Mouse (Mus musculus) neural tube, embryonic 10.5 days (tissue): Measurements from ENCODE around the gene Wiz.
A peak's percentile ranks its signal among the peaks of the same experiment; 100 is the strongest.

ENCODE experiments used
- DNase-seq: peaks from one replicate; pipeline ENCODE4 v3.0.0-alpha.2; 2017; ENCODE audit warnings: low spot score; ENCODE audit errors: extremely low spot score

The Wiz gene

GRCm38 (mm10) chr17:32382576-32382975 lies 6.7 kb downstream of the Wiz start:
- DNase-seq = no peak

GRCm38 (mm10) chr17:32378786-32379185 lies 10.5 kb downstream of the Wiz start:
- no peak for DNase-seq

GRCm38 (mm10) chr17:32377137-32377536 lies 12.1 kb downstream of the Wiz start:
- DNase-seq = no peak

- no peak for DNase-seq
These were observed 12.8 kb downstream of the Wiz start for GRCm38 (mm10) chr17:32376475-32376874.

GRCm38 (mm10) chr17:32368991-32369578 lies 20.2 kb downstream of the Wiz start:
- peak; percentile 48 for DNase-seq

GRCm38 (mm10) chr17:32367706-32368105 lies 21.5 kb downstream of the Wiz start:
- no peak for DNase-seq

GRCm38 (mm10) chr17:32365296-32365695 lies 23.9 kb downstream of the Wiz start:
- DNase-seq = no peak

DNA sequence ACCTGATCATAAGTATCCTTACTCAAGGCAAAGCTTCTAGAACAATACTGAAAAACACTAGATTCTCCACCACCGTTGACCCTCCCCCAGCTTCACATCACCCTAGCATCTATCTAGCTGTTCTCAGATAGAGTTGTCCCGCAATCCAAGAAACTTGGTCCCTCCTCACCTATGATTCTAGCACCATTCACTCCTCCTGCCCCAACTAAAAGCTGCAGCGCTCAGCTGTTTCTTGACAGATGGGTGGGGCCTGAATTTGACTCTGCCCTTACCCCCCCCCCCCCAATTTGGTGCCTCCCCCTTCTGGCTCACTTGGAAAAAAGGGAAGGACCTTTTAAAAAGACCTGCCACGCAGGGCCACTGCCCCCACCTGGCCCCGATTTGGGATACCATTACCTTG lies 24.4 kb downstream of the Wiz start:
- DNase-seq = peak; percentile 12

DNA sequence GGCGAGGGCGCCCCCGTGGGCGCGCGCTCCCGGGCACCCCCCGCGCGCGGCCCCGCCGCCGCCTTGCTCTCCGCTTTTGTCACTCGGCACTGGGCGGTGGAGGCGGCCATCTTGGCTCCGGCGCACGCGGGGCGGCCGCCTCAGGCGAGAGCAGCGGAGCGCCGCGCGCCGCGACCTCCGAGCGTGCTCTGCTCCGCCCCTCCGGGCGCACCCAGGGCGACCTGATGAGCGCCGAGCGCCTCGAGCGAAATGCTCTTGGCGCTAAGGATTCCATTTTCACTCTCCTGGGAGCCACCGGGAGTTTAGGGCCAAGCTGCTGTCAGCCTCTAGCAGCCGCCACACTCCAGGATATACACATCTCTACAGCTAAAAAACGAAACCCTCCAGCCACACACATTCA lies 24.9 kb downstream of the Wiz start:
- peak; percentile 88 for DNase-seq

DNA sequence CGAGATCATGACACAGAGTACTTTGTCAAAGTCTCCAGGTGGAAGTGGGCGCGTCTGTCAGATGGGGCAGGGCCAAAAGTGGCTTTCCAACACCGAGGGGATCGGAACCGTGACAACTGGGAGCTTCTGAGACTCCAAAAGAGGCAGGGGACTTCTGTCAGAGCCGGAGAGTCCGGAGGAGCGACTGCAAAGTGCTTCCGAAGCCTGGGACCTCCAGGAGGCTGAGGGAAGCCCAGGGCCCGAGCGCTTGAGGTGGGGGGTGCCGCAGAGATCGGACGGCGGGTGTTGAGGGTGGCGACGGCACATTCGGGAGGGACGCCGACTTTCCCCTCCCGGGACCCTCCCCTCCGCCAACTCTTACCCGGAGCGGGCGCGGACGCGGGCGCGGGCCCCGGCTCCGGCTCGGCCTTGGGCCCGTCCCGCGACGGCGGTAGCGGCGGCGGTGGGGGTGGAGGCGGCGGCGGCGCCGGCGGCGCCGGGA lies 25.4 kb downstream of the Wiz start:
- no peak for DNase-seq

DNA sequence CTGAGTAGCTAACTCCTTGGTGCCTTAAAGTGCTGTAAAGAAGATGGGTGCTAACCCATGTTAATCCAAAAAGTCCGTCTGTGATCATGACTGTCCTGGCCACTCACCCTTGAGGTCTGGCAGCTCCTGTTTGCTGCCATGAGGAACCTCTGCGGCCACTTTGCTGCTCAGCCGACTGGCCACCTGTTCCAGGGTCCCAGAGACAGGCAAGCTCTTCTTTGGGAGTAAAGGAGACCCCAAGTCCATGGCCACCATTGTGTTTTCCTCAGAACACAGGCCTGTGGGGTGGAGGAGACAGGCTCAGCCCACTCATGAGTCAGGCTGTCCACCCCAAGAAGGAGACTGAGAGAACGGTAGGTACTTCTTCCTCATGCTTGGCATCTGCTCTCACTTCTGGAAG lies 26.6 kb downstream of the Wiz start:
- no peak for DNase-seq

GRCm38 (mm10) chr17:32359928-32360327 lies 29.3 kb downstream of the Wiz start:
- DNase-seq = no peak

GRCm38 (mm10) chr17:32358943-32359340 lies 30.3 kb downstream of the Wiz start:
- DNase-seq = no peak

DNA sequence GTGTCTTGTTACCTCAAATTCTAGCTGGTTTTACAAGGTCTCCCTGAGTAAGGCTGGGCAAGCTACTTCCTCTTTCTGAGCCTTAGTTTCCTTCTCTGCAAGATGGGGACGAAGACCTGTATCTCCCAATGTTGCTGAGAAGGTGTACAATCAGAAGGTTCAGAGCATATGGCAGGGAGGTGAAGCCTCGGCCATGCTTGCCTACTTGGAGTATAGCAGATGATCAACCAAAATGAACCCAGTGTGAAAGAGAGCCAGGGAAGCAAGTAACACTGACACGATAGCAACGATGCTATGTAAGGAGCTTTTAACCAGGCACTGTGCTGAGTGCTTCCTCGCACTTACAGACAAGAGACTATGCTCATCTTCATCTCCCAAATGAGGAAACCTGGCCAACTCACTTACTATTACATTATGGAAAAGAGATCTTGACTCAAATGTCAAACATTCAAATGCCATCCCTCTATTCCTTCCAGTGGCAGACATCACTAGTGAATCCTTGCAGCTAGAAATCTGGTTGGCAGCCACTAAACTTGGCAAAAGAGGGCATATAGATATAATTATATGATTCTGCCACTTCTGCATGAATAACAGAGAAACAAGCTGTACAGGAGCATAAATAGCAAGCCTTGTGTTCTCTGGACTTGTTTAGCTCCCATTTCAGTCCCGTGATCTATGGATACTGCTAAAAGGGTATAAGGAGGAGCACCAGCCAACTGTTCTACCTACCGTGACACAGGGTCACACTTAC lies 30.9 kb downstream of the Wiz start:
- DNase-seq = no peak

DNA sequence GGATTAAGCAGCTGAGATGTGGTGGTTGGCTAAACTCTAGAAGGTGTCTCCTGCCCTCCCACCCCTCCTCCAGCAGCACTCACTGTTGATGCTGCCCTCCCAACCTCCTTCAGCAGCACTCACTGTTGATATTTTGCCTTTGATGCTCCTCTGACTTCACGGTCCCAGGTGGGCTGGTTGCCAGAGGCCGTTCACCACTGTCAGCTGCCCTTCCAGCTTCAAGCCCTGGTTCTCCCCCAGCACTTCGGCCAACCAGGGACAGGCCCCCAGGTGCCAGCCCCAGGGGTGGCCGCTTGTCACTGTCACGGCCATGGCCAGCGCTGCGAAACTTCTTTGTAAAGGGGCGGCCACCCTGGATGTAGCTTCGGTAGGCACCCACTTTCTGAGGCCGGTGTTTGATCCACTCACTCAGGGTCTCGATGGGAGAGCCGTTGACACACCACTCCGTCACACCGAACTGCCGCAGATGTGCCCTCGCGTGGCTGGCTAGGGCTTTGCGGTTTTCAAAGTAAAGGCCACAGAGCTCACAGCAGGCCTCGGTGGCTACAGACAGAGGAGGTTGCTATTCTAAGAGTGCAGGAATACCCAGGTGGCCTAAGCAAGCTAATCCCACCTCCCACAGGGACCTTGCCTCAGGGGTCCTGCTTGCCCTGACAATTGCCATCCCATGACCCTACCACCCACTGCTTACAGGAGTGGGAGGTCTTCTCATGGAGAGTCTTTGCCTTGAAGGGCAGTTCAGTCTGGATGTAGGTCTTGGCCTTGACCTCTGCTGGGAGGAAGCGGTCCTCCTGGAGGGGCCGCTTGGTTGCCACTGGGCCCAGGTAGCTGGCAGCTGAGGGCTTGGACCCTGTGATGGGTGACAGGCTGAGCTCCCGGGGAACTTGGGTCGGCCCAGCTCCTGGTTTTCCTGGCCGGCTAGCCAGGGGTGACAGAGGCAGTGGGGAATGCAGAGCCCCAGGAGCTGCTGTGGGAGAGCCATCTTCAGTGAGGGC lies 32.2 kb downstream of the Wiz start:
- no peak for DNase-seq

GRCm38 (mm10) chr17:32356281-32356680 lies 33.0 kb downstream of the Wiz start:
- DNase-seq = no peak

DNA sequence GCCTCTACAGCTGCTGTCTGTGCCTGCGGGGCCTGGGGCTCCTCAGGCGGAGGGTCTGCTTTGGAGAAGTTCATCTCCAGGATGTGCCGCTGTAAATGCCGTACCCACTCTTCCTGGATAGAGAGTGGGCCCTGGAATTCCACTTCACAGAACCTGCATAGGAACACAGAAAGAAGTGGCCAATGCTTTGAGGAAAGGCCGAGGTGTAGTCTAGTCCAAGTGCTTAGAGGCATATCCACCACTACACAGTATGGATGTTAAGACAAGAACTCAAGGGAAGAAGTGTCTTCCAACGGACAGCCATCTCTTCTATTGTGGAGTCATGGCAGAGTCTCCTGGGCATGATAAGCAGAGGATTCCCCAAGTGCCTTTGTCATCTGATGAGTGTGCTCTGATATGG lies 34.2 kb downstream of the Wiz start:
- DNase-seq = no peak

- DNase-seq = no peak
These were observed 35.0 kb downstream of the Wiz start for GRCm38 (mm10) chr17:32354211-32354610.

GRCm38 (mm10) chr17:32353696-32354095 lies 35.5 kb downstream of the Wiz start:
- no peak for DNase-seq

DNA sequence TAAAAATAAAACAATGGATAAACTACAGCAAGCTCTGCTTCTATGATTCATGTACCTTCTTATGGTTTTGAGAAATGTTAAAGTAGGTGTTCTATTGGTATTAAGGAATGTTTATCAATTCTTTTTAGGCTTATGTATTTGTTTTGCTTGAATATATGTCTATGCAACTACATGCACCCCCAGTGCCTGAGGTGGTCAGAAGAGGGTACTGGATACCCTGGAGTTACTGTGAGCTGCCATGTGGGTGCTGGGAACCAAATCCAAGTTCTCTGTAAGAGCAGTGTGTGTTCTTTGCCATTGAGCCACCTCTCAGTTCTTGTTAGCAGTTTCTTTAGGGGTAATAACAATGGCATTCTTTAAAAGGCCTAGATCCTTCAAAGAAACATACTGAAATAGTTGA lies 37.5 kb downstream of the Wiz start:
- no peak for DNase-seq

DNA sequence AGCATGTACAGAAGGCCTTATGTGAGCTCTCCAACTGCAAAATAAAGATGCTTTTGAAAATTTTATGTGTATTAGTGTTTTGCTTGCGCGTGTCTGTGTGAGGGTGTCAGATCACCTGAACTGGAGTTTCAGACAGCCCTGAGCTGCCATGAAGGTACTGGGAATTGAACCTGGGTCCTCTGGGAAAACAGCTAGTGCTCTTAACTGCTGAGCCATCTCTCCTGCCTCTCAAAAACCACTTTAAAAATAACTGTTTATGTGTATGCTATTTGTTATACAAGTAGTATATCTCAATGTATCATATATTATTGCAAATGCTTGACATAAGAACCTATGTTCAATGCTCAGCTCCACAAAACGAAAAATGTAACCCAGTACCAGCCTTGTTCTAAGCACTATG lies 38.0 kb downstream of the Wiz start:
- DNase-seq = no peak
